Mouse (Mus musculus): ENCODE measurements at regions not wholly inside any gene's neighbourhood (a gene's known extent, or its start where the extent isn't known, plus 50 kb on each side); places are given as distances from the start of the nearest gene placed in this dataset.

- no peak for DNase-seq (ENCODE audit: low read depth)
Observed at GRCm38 (mm10) chr17:63003911-63004310, 122.8 kb upstream of the Efna5 start.

- no peak for DNase-seq (ENCODE audit: low read depth)
Observed at GRCm38 (mm10) chr17:63002729-63003128, 121.6 kb upstream of the Efna5 start.

GRCm38 (mm10) chr17:63001898-63002297 is 120.8 kb upstream of the Efna5 start:
- DNase-seq (ENCODE audit: low read depth) = no peak

GRCm38 (mm10) chr17:62997691-62998090 is 116.6 kb upstream of the Efna5 start:
- peak; percentile 13 for DNase-seq (ENCODE audit: low read depth)

GRCm38 (mm10) chr17:62995316-62995715 is 114.2 kb upstream of the Efna5 start:
- no peak for DNase-seq (ENCODE audit: low read depth)

GRCm38 (mm10) chr17:62992977-62993376 is 111.9 kb upstream of the Efna5 start:
- DNase-seq (ENCODE audit: low read depth) = no peak

- DNase-seq (ENCODE audit: low read depth) = no peak
Observed at GRCm38 (mm10) chr17:62986304-62986703, 105.2 kb upstream of the Efna5 start.

- no peak for DNase-seq (ENCODE audit: low read depth)
Observed at GRCm38 (mm10) chr17:62980337-62980736, 99.2 kb upstream of the Efna5 start.

GRCm38 (mm10) chr17:62977561-62977960 is 96.4 kb upstream of the Efna5 start:
- no peak for DNase-seq (ENCODE audit: low read depth)

GRCm38 (mm10) chr17:62977136-62977535 is 96.0 kb upstream of the Efna5 start:
- DNase-seq (ENCODE audit: low read depth) = no peak

- DNase-seq (ENCODE audit: low read depth) = no peak
Observed at GRCm38 (mm10) chr17:62974627-62975279, 93.6 kb upstream of the Efna5 start.

GRCm38 (mm10) chr17:62969025-62969424 is 87.9 kb upstream of the Efna5 start:
- DNase-seq (ENCODE audit: low read depth) = no peak

GRCm38 (mm10) chr17:62963824-62964223 is 82.7 kb upstream of the Efna5 start:
- DNase-seq (ENCODE audit: low read depth) = no peak

GRCm38 (mm10) chr17:62962292-62962618 is 81.1 kb upstream of the Efna5 start:
- no peak for DNase-seq (ENCODE audit: low read depth)

GRCm38 (mm10) chr17:62961596-62962291 is 80.6 kb upstream of the Efna5 start:
- DNase-seq (ENCODE audit: low read depth) = no peak

- peak; percentile 27 for DNase-seq (ENCODE audit: low read depth)
Observed at GRCm38 (mm10) chr17:62959146-62959545, 78.0 kb upstream of the Efna5 start.

- DNase-seq (ENCODE audit: low read depth) = no peak
Observed at GRCm38 (mm10) chr17:62947537-62948193, 66.5 kb upstream of the Efna5 start.

- peak; percentile 16 for DNase-seq (ENCODE audit: low read depth)
Observed at GRCm38 (mm10) chr17:62940573-62941252, 59.6 kb upstream of the Efna5 start.

- no peak for DNase-seq (ENCODE audit: low read depth)
Observed at GRCm38 (mm10) chr17:62939930-62940572, 58.9 kb upstream of the Efna5 start.

GRCm38 (mm10) chr17:62939171-62939570 is 58.1 kb upstream of the Efna5 start:
- DNase-seq (ENCODE audit: low read depth) = peak; percentile 23

All from NIH3T3 (cell line).